Mouse (Mus musculus) hindbrain, postnatal 0 days (tissue): ENCODE measurements around the gene Ncbp1. TPM values are rescaled to one million over a fixed set of nuclear protein-coding genes. Genes with fewer than 3 reads are reported as not detected.
A peak's percentile ranks its signal among the peaks of the same experiment; 100 is the strongest.

Source experiments
- ATAC-seq: fragments of 200-750 bp; cut with Nextera tagmentation; 2 replicates; pipeline ENCODE4 v1.8.0; 2017; ENCODE audit warnings: mild to moderate bottlenecking, moderate TSS enrichment, moderate library complexity
- DNase-seq: peaks from one replicate; pipeline ENCODE4 v3.0.0-alpha.2; 2015; ENCODE audit warnings: low spot score
- H3K27ac ChIP-seq: fragments of 300-500 bp; sonication (generic); 2 replicates; pipeline ENCODE4 v1.5.1; 2014; ENCODE audit warnings: mild to moderate bottlenecking
- H3K27me3 ChIP-seq: fragments of 300-500 bp; sonication (generic); 2 replicates; pipeline ENCODE4 v1.6.1; 2014; ENCODE audit warnings: low read length, mixed read lengths; ENCODE audit not compliant: insufficient read depth
- H3K36me3 ChIP-seq: fragments of 300-500 bp; sonication (generic); 2 replicates; pipeline ENCODE4 v1.6.1; 2014; ENCODE audit warnings: low read length, mixed read lengths; ENCODE audit not compliant: insufficient read depth
- H3K4me1 ChIP-seq: fragments of 300-500 bp; sonication (generic); 2 replicates; pipeline ENCODE4 v1.6.1; 2014; ENCODE audit warnings: antibody characterized with exemption, low read length, mixed read lengths; ENCODE audit not compliant: insufficient read depth
- H3K4me2 ChIP-seq: fragments of 300-500 bp; sonication (generic); 2 replicates; pipeline ENCODE4 v1.6.1; 2014; ENCODE audit warnings: low read depth, mild to moderate bottlenecking, low read length, moderate library complexity, mixed read lengths
- H3K4me3 ChIP-seq: fragments of 300-500 bp; sonication (generic); 2 replicates; pipeline ENCODE4 v1.5.1; 2014; ENCODE audit warnings: low read length
- H3K9ac ChIP-seq: fragments of 300-500 bp; sonication (generic); replicated peaks from 2 replicates; pipeline ENCODE4 v1.6.1; 2014; ENCODE audit warnings: mild to moderate bottlenecking, low read length, moderate library complexity, mixed read lengths
- H3K9me3 ChIP-seq: fragments of 300-500 bp; sonication (generic); 2 replicates; pipeline ENCODE4 v1.6.1; 2016; ENCODE audit warnings: low read length, mixed read lengths
- CTCF ChIP-seq: IDR thresholded peaks from 2 replicates; pipeline ENCODE4 v1.5.1; 2016; ENCODE audit warnings: antibody characterized with exemption, control low read depth, low read depth
- WGBS: fragments of 180-500 bp; shearing (Covaris S2); extraction: QIAGEN DNeasy Blood & Tissue Kit; methylation state at CpG from one replicate; pipeline ENCODE4 v1.1.7; 2014; 5-methylcytosine and 5-hydroxymethylcytosine counted together
- polyA plus RNA-seq: library from polyadenylated mRNA; unstranded; fragments of >200 nt; fragmentation: Nextera tagmentation; extraction: Ambion mirVana; gene quantifications from 2 replicates; pipeline ENCODE4 v1.2.1, GENCODE M21; 2015
- total RNA-seq: library from RNA; depleted of rRNA; stranded (reverse); fragments of >200 nt; gene quantifications from 2 replicates; pipeline ENCODE4 v1.2.3, GENCODE M21; 2014

The Ncbp1 gene
- total and polyA plus RNA-seq, 2 experiments from 2014 or later = 35.3 to 44.7 TPM

DNA sequence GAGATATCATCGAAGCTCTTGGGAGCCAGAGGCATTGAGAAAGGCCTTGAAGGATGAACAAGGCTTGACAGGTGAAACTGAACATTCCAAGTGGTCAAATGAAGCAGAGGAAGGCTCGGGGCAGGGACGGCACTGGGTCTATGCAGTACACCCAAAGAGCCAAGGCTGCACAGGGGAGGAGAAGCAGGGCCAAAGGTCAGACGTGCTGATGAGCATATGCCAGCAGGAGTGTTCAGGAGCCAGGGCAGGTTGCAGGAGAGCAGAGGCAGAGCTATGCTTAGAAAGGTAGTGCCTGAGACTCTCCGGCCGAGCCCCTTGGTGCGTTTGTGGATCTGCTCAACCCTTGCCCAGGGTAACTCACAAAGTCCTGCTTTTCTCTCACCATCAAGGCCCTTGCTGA lies 41.9 kb upstream of the Ncbp1 start:
- no peak overlapping the region for H3K9ac ChIP-seq
- H3K9me3 ChIP-seq = no peaks in the 10 kb centered on the region
- H3K4me3 ChIP-seq = no peak overlapping the region
- no peaks in the 10 kb centered on the region for H3K36me3 ChIP-seq
- H3K27me3 ChIP-seq = no peaks in the 10 kb centered on the region
- no peak overlapping the region for H3K27ac ChIP-seq
- 90% methylated on average over 7 of the region's 7 CpGs for WGBS
- no peak for TF ChIP-seq CTCF
- ATAC-seq (no peak), DNase-seq (no peak)
- no peaks in the 10 kb centered on the region; the same call in none of the 2 replicates for H3K4me1 ChIP-seq
- H3K4me2 ChIP-seq = no peak overlapping the region

DNA sequence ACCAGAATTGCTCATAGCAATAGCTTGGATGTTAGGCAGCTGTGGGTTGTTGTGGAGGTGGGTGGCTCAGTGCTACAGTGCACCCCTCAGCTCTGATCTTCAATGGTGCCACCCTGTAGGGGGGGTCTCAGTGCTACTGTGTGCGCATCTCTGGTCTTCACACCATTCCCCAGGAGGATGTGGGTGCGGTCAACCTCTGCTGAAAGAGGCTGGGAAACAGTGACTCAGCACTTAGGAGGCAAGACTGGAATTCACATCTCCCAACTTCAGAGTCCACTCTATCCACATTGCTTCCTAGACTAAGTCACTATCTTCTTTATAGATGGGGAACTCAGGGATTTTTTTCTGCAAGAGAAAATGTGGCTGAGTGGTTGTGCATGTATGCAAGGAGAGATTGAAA lies 40.8 kb upstream of the Ncbp1 start:
- no peak overlapping the region for H3K9ac ChIP-seq
- no peaks in the 10 kb centered on the region for H3K36me3 ChIP-seq
- H3K27ac ChIP-seq = no peak overlapping the region
- no peak overlapping the region for H3K4me3 ChIP-seq
- ATAC-seq = no peak
- TF ChIP-seq CTCF = no peak
- no peak for DNase-seq
- no peaks in the 10 kb centered on the region for H3K9me3 ChIP-seq
- H3K4me1 ChIP-seq = no peaks in the 10 kb centered on the region; the same call in 1 of the 2 replicates
- WGBS = 94% methylated on average over 2 of the region's 2 CpGs
- H3K27me3 ChIP-seq = no peaks in the 10 kb centered on the region
- H3K4me2 ChIP-seq = no peak overlapping the region

DNA sequence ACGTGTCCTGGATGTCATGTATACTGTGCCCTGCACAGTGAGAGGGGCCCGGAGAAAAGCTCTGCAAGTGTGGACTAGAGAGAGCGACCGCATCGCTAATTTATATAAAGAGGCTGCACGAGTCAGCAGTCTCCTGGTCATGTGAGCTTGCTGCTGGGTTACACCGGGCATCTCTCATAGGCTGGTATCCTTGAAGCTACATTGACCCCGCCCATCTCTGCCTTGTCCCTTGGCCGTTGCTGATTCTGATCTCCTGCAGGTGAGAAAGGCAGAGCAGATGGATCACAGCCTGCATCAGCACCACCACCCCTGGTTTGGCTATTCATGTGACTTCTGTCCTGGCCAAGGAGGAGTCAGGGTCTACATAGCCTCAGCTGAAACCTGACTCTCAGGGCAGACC lies 39.3 kb upstream of the Ncbp1 start:
- DNase-seq = no peak
- H3K4me2 ChIP-seq = no peak overlapping the region
- H3K27me3 ChIP-seq = no peaks in the 10 kb centered on the region
- H3K36me3 ChIP-seq = no peaks in the 10 kb centered on the region
- no peak overlapping the region for H3K27ac ChIP-seq
- 69% methylated on average over 9 of the region's 9 CpGs for WGBS
- TF ChIP-seq CTCF = no peak
- H3K4me3 ChIP-seq = no peak overlapping the region
- no peaks in the 10 kb centered on the region for H3K9me3 ChIP-seq
- no peaks in the 10 kb centered on the region; the same call in 1 of the 2 replicates for H3K4me1 ChIP-seq
- no peak; the same call in 1 of the 2 replicates for ATAC-seq
- H3K9ac ChIP-seq = no peak overlapping the region

DNA sequence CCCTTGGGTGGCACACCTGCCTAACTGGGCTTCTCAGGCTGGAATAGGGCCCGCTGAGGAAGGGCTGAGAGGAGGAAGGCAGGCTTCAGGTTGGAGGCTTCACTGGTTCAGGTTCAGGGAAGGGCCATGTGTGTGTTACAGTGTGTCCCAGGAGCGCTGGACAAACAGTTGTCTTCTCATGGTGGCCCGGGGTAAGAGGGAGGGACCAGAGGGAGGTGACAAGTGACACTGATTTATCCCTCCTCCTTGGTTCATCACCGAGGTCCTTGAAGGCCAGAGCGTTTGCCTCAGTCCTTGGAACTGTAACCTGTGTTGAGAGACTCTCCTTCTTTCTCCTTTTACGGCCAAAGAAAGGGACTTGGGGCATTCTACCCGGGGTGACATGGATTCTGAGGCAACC lies 37.9 kb upstream of the Ncbp1 start:
- 74% methylated on average over 7 of the region's 7 CpGs for WGBS
- H3K4me1 ChIP-seq = no peaks in the 10 kb centered on the region; the same call in 1 of the 2 replicates
- H3K4me2 ChIP-seq = no peak overlapping the region
- no peak overlapping the region for H3K4me3 ChIP-seq
- H3K27ac ChIP-seq = no peak overlapping the region
- no peak for ATAC-seq
- no peak overlapping the region for H3K9ac ChIP-seq
- no peaks in the 10 kb centered on the region for H3K27me3 ChIP-seq
- no peak for TF ChIP-seq CTCF
- no peak for DNase-seq
- H3K36me3 ChIP-seq = no peaks in the 10 kb centered on the region
- H3K9me3 ChIP-seq = no peaks in the 10 kb centered on the region

DNA sequence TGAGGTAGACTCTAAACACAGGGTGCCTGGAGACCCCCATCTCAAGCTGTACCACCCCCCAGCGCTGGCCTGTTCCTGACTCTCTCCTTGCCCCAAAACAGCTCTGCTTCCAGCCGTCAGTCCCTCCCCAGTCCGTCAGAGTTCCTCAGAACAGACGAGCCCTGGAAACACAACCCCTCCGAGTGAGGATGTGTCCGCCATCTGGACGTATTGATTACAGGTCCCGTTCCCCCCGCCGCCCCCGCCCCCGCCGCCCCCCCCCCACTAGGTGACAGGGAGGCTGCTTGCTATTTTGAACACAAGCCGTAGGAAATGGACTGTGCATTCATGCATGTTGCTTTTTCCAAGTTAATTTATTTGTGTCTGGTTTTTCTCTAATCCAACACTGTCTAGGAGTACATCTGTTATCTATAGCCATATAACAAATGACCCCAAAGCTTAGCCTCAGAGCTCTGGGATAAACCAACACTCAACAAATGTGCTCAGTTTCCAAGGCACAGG lies 37.2 kb upstream of the Ncbp1 start:
- WGBS = 18% methylated on average over 14 of the region's 14 CpGs
- H3K4me3 ChIP-seq = no peak overlapping the region
- H3K27ac ChIP-seq = no peak overlapping the region
- no peak overlapping the region for H3K4me2 ChIP-seq
- DNase-seq (no peak), ATAC-seq (peak; percentile 40; the same call in 1 of the 2 replicates)
- no peak for TF ChIP-seq CTCF
- H3K4me1 ChIP-seq = no peaks in the 10 kb centered on the region; the same call in 1 of the 2 replicates
- no peak overlapping the region for H3K9ac ChIP-seq
- H3K36me3 ChIP-seq = no peaks in the 10 kb centered on the region
- no peaks in the 10 kb centered on the region for H3K9me3 ChIP-seq
- no peaks in the 10 kb centered on the region for H3K27me3 ChIP-seq

DNA sequence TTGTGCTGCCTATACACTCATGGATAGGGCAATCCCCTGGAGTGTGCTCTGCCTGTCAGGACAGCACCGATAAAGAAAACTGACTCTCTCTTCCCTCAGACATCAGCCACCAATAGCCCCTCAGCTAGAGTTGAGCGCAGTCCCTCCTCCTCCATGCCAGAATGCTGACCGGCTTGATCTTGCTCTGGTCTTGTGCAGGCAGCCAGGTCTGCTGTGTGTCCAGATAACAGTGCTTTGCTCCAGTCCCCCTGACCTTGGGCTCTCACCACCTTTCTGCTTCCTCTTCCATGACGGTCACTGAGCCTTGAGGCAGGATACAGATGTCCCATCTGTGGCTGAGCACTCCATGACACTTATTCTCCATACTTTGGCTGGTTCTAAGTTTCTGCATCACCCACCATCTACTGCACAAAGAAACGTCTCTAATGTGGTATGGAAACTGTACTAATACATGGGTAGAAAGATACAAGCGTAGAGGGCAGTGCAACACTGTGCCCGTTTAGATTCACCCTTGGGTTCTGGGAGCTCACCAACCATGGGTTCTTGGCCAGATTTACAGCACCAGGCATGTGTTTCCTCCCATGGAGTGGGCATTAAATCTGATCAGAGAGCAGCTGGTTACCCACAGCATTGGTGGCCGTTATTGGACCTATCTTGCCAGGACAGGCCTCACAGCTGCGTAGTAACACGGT lies 36.2 kb upstream of the Ncbp1 start:
- H3K36me3 ChIP-seq = no peaks in the 10 kb centered on the region
- no peak overlapping the region for H3K4me3 ChIP-seq
- no peaks in the 10 kb centered on the region for H3K9me3 ChIP-seq
- no peaks in the 10 kb centered on the region; the same call in 1 of the 2 replicates for H3K4me1 ChIP-seq
- DNase-seq (no peak), ATAC-seq (no peak)
- H3K4me2 ChIP-seq = no peak overlapping the region
- no peak overlapping the region for H3K9ac ChIP-seq
- WGBS = 83% methylated on average over 10 of the region's 10 CpGs
- no peaks in the 10 kb centered on the region for H3K27me3 ChIP-seq
- TF ChIP-seq CTCF = no peak
- no peak overlapping the region for H3K27ac ChIP-seq

DNA sequence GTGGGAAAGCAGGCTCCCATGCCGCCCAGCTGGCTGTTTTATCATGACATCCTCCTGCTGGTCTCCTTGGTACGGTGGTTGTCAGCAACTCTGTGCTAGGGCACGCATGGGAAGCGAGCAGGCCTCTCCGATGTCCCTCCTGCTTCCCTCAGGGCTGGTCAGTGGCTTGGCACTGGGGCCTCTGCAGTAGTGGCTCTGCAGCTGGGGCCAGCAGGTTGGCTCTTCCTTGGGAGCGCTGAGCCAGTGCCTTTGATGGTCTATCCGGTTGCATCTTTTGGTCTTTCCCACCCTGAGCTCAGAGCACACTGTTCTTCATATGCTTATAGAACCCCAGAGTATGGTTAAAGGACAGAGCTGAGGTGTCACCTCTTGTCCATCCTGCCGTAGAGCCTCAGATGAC lies 28.3 kb upstream of the Ncbp1 start:
- Histone ChIP-seq H3K4me2 (no peak overlapping the region), H3K27ac (no peak overlapping the region), H3K9ac (no peak overlapping the region), H3K36me3 (peaks cover 7% of the 10 kb centered on the region), H3K9me3 (no peaks in the 10 kb centered on the region), H3K27me3 (no peaks in the 10 kb centered on the region), H3K4me1 (no peaks in the 10 kb centered on the region), H3K4me3 (no peak overlapping the region)
- ATAC-seq (no peak), DNase-seq (no peak)
- 91% methylated on average over 8 of the region's 8 CpGs for WGBS
- TF ChIP-seq CTCF = no peak
